ENCODE assay signal across 22 mouse cellular contexts in the genomic region with DNA sequence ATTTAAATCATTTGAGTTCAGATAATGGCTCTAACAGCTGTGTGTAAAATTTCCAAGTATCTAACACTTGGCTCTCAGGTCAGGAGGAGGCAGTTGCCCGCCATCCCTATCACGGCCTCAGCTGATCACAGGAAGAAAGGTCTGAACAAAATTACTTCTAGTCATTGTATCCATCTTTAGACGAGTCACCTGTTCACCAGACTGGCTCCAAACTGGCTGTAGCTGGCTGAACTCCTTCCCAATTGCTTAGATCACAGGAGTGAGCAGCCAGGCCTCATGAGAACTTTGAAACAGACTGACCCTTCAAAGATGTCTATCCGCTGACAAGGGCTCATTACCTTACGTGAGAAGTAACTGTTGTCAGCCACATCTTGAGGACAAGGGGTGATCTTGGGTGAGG. TPM values are rescaled to one million over a fixed set of nuclear protein-coding genes. Genes with fewer than 3 reads are reported as not detected.
DNase-seq lines count a peak whose midpoint lies in the region; ATAC-seq and TF ChIP-seq lines count a peak whose summit lies in the region.
"Had no signal": no experiment of that assay in that cellular context is flagged by ENCODE, and none has a peak within 500 bp of the region (broad histone marks: within the 10 kb centered on the region; RNA-seq: fewer than 3 reads in every experiment).

No protein-coding gene starts in this region.

- no peaks in the 10 kb centered on the region for H3K36me3 ChIP-seq in kidney, embryonic 14.5 days (ENCODE audit: control insufficient read depth, insufficient read depth, low read length)
- H3K36me3 ChIP-seq in kidney, embryonic 15.5 days, result no peaks in the 10 kb centered on the region
- H3K36me3 ChIP-seq in liver, embryonic 15.5 days (replicated peaks), result no peaks in the 10 kb centered on the region
- H3K36me3 ChIP-seq: forebrain, embryonic 10.5 days; heart, embryonic 13.5 days; hindbrain, embryonic 13.5 days; neural tube, embryonic 12.5 days had no signal

- no peak for ATAC-seq in kidney, embryonic 14.5 days (ENCODE audit: low FRiP score, low TSS enrichment)
- no peak for ATAC-seq in kidney, embryonic 15.5 days (replicated peaks; ENCODE audit: low FRiP score)
- ATAC-seq in liver, embryonic 15.5 days (ENCODE audit: insufficient read depth), result no peak
- ATAC-seq in inflammation-experienced regulatory T-cells, adult 6 months, result no peak
- ATAC-seq: forebrain, embryonic 16.5 days had no signal

- H3K27me3 ChIP-seq in kidney, embryonic 14.5 days (ENCODE audit: control insufficient read depth, insufficient read depth, low read length), result no peaks in the 10 kb centered on the region
- H3K27me3 ChIP-seq in kidney, embryonic 15.5 days, result no peaks in the 10 kb centered on the region
- no peaks in the 10 kb centered on the region for H3K27me3 ChIP-seq in liver, embryonic 15.5 days
- H3K27me3 ChIP-seq: heart, embryonic 13.5 days; hindbrain, embryonic 13.5 days; neural tube, embryonic 12.5 days had no signal

- H3K4me1 ChIP-seq in kidney, embryonic 14.5 days (ENCODE audit: control insufficient read depth, insufficient read depth, low read length), result no peaks in the 10 kb centered on the region
- peaks cover 8% of the 10 kb centered on the region; the same call in 1 of the 2 replicates for H3K4me1 ChIP-seq in kidney, embryonic 15.5 days
- H3K4me1 ChIP-seq in liver, embryonic 15.5 days (replicated peaks), result peaks cover 10% of the 10 kb centered on the region
- no peaks in the 10 kb centered on the region; the same call in 1 of the 2 replicates for H3K4me1 ChIP-seq in lung, adult 2 months (ENCODE audit: control insufficient read depth, insufficient read depth, low read length)
- H3K4me1 ChIP-seq: forebrain, embryonic 10.5 days; heart, embryonic 13.5 days; hindbrain, embryonic 13.5 days; neural tube, embryonic 12.5 days had no signal

- no peaks in the 10 kb centered on the region for H3K9me3 ChIP-seq in kidney, embryonic 14.5 days (ENCODE audit: control insufficient read depth, low read length)
- no peaks in the 10 kb centered on the region for H3K9me3 ChIP-seq in kidney, embryonic 15.5 days (replicated peaks)
- no peaks in the 10 kb centered on the region for H3K9me3 ChIP-seq in liver, embryonic 15.5 days (replicated peaks)
- H3K9me3 ChIP-seq: forebrain, embryonic 10.5 days; heart, embryonic 13.5 days; hindbrain, embryonic 13.5 days; neural tube, embryonic 12.5 days had no signal

- H3K4me3 ChIP-seq in kidney, embryonic 14.5 days (ENCODE audit: low read length), result no peak overlapping the region
- H3K4me3 ChIP-seq in kidney, embryonic 15.5 days (replicated peaks), result no peak overlapping the region
- H3K4me3 ChIP-seq in liver, embryonic 15.5 days (replicated peaks), result no peak overlapping the region
- H3K4me3 ChIP-seq in lung, adult 2 months (replicated peaks; ENCODE audit: extremely low read depth, low read depth, low read length), result no peak overlapping the region
- H3K4me3 ChIP-seq: forebrain, embryonic 10.5 days; heart, embryonic 13.5 days; hindbrain, embryonic 13.5 days; neural tube, embryonic 12.5 days had no signal

- no peak overlapping the region for H3K4me2 ChIP-seq in kidney, embryonic 14.5 days (replicated peaks; ENCODE audit: low read depth, low read length)
- no peak overlapping the region for H3K4me2 ChIP-seq in kidney, embryonic 15.5 days
- no peak overlapping the region; the same call in 1 of the 2 replicates for H3K4me2 ChIP-seq in liver, embryonic 15.5 days
- H3K4me2 ChIP-seq: heart, embryonic 13.5 days; hindbrain, embryonic 13.5 days; lung, embryonic 14.5 days; neural tube, embryonic 12.5 days had no signal

- 68% methylated on average over 5 of the region's 5 CpGs for WGBS in kidney, embryonic 14.5 days
- WGBS in kidney, embryonic 15.5 days, result 68% methylated on average over 5 of the region's 5 CpGs
- 64% methylated on average over 5 of the region's 5 CpGs for WGBS in liver, embryonic 15.5 days (ENCODE audit: insufficient replicate concordance)
- WGBS in lung, adult 2 months, result 82% methylated on average over 5 of the region's 5 CpGs

- H3K9ac ChIP-seq in kidney, embryonic 14.5 days (ENCODE audit: low read depth, low read length), result no peak overlapping the region
- no peak overlapping the region for H3K9ac ChIP-seq in kidney, embryonic 15.5 days
- no peak overlapping the region for H3K9ac ChIP-seq in liver, embryonic 15.5 days
- H3K9ac ChIP-seq: heart, embryonic 13.5 days; hindbrain, embryonic 13.5 days; lung, embryonic 14.5 days; neural tube, embryonic 12.5 days had no signal

- DNase-seq in kidney, adult 18-20 months, result peak; percentile 45
- DNase-seq in kidney, postnatal 36 days, result peak; percentile 45 to 62
- no peak for DNase-seq in lung, adult 2 months
- DNase-seq: cerebellum, adult 11-12 months; cerebellum, postnatal 14 days; gastrocnemius, postnatal 14 days; heart, adult 18-20 months; lung, embryonic 14.5 days; lung, postnatal 36 days; midbrain, embryonic 14.5 days; retina, postnatal 1 day; right cerebral cortex, postnatal 25 days; thymus, postnatal 25 days had no signal

- TF ChIP-seq POLR2A in lung, adult 2 months (IDR thresholded peaks at IDR 0.05; ENCODE audit: borderline replicate concordance, extremely low read depth, low read depth, low read length), result no peak

- H3K27ac ChIP-seq in kidney, embryonic 14.5 days (ENCODE audit: low read depth, low read length), result no peak overlapping the region
- H3K27ac ChIP-seq in kidney, embryonic 15.5 days, result peak overlapping the region; percentile 37; the same call in 1 of the 2 replicates
- peak overlapping the region; percentile 55; the same call in 1 of the 2 replicates for H3K27ac ChIP-seq in liver, embryonic 15.5 days (replicated peaks)
- H3K27ac ChIP-seq: forebrain, embryonic 10.5 days; heart, embryonic 13.5 days; hindbrain, embryonic 13.5 days; neural tube, embryonic 12.5 days had no signal

- no peak for TF ChIP-seq CTCF in lung, adult 2 months (IDR thresholded peaks at IDR 0.05; ENCODE audit: insufficient read depth, low read length)

RNA-seq across cellular contexts. Expression of a gene that starts 28.0 kb away (rescaled TPM):
- polyA plus RNA-seq in kidney, embryonic 14.5 days (2014; fragmentation: Nextera tagmentation; extraction: Ambion mirVana), result 23.4 and 43.5 TPM in 2 replicates
- 51.5 and 55.2 TPM in 2 replicates for polyA plus RNA-seq in kidney, embryonic 15.5 days (2015; fragmentation: Nextera tagmentation; extraction: Ambion mirVana)
- 10.0 and 10.3 TPM in 2 replicates for polyA plus RNA-seq in liver, embryonic 15.5 days (2015; fragmentation: Nextera tagmentation; extraction: Ambion mirVana)
- 23.6 and 29.7 TPM in 2 replicates for polyA plus RNA-seq in lung, adult 2 months (2012; rRNA removed)
- polyA plus RNA-seq in inflammation-experienced regulatory T-cells, adult 6 months (2017; shearing (Covaris generic)), result 1 to 10 TPM; 2.2 to 2.9 (median 2.3) TPM
